Mouse (Mus musculus): ENCODE data around the gene Mbd5. TPM values are rescaled to one million over a fixed set of nuclear protein-coding genes. Genes with fewer than 3 reads are reported as not detected.

The Mbd5 gene
- polyA plus RNA-seq, 1 experiment from 2014 or later, result 43.1 TPM

DNA sequence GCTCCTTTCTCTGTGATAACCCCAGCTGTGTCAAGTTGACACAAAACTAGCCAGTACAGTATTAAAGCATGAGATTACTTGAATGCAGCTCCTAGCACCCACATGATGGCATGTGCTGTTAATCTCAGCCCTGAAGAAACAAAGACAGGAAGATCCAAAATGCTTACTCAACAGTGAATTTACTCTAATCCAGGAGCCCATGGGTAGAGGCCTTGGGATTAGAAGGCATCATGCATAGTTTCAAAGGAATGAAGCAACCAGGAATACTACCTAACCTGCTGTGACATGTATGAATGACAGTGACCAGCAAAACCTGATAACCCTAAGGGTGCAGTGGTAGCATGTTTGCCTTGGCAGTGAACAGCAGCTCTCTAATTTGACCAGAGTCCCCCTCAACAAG lies 159.6 kb downstream of the Mbd5 start:
- Histone ChIP-seq H3K27ac (ENCODE audit: low read depth, low read length) (no peak overlapping the region), H3K4me2 (replicated peaks; ENCODE audit: low read depth, low read length) (no peak overlapping the region), H3K4me1 (replicated peaks; ENCODE audit: control insufficient read depth, insufficient read depth, low read length) (no peaks in the 10 kb centered on the region), H3K9me3 (ENCODE audit: control insufficient read depth, low read length) (no peaks in the 10 kb centered on the region), H3K27me3 (ENCODE audit: control insufficient read depth, insufficient read depth, low read length) (no peaks in the 10 kb centered on the region), H3K4me3 (ENCODE audit: low read depth, low read length) (no peak overlapping the region), H3K36me3 (ENCODE audit: control insufficient read depth, insufficient read depth, low read length) (no peaks in the 10 kb centered on the region), H3K9ac (ENCODE audit: low read depth, low read length) (no peak overlapping the region)
- ATAC-seq (ENCODE audit: low FRiP score), result no peak
- no peak for DNase-seq (ENCODE audit: low spot score)

DNA sequence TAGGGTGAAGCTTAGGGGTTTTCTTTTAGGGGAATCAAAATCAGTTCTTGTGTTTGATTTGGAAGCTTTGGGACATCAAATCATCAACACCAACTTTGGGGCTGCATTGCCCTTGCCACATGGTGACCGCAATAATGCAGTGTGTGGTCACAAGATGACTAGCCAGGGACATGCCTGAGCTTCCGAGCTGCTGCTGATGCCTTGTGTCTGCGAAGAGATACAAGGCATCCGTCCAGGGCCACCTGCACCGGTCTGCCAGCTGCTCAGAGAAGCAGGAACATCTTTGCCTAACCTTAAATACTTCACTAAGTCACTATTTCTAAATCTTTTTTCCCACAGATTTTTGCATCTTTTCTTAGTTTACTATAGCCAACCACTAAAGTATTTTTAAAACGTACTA lies 170.6 kb downstream of the Mbd5 start:
- Histone ChIP-seq H3K27ac (ENCODE audit: low read depth, low read length) (no peak overlapping the region), H3K27me3 (ENCODE audit: control insufficient read depth, insufficient read depth, low read length) (no peaks in the 10 kb centered on the region), H3K4me2 (replicated peaks; ENCODE audit: low read depth, low read length) (no peak overlapping the region), H3K4me1 (replicated peaks; ENCODE audit: control insufficient read depth, insufficient read depth, low read length) (no peaks in the 10 kb centered on the region), H3K9me3 (ENCODE audit: control insufficient read depth, low read length) (no peaks in the 10 kb centered on the region), H3K9ac (ENCODE audit: low read depth, low read length) (no peak overlapping the region), H3K4me3 (ENCODE audit: low read depth, low read length) (no peak overlapping the region), H3K36me3 (ENCODE audit: control insufficient read depth, insufficient read depth, low read length) (no peaks in the 10 kb centered on the region)
- DNase-seq (ENCODE audit: low spot score), result no peak
- ATAC-seq (ENCODE audit: low FRiP score), result no peak
- 95% methylated on average over 6 of the region's 6 CpGs for whole genome bisulfite sequencing

DNA sequence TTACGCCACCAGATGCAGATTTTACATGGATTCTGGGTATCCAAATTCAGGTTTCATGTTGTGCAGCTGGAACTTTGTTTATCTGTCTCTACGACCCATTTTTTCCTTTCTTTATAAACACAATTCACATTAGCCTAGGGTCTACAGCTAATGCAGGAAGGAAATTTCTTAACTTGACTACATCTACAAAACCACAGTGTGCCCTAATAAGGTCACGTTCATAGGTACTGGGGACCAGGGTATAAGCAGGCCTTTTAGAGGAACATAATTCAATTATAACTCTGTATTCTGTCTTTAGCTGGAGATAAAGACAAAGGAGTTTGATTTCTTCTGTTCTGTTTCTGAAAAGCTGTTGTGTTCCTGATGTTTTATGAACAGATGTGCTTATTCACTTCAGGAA lies 172.3 kb downstream of the Mbd5 start:
- DNase-seq (ENCODE audit: low spot score) (no peak), ATAC-seq (ENCODE audit: low FRiP score) (no peak)
- Histone ChIP-seq H3K4me3 (ENCODE audit: low read depth, low read length) (no peak overlapping the region), H3K36me3 (ENCODE audit: control insufficient read depth, insufficient read depth, low read length) (no peaks in the 10 kb centered on the region), H3K4me2 (replicated peaks; ENCODE audit: low read depth, low read length) (no peak overlapping the region), H3K27ac (ENCODE audit: low read depth, low read length) (no peak overlapping the region), H3K9ac (ENCODE audit: low read depth, low read length) (no peak overlapping the region), H3K4me1 (replicated peaks; ENCODE audit: control insufficient read depth, insufficient read depth, low read length) (no peaks in the 10 kb centered on the region), H3K27me3 (ENCODE audit: control insufficient read depth, insufficient read depth, low read length) (no peaks in the 10 kb centered on the region), H3K9me3 (ENCODE audit: control insufficient read depth, low read length) (no peaks in the 10 kb centered on the region)
- WGBS, result 94% methylated on average over 3 of the region's 3 CpGs

DNA sequence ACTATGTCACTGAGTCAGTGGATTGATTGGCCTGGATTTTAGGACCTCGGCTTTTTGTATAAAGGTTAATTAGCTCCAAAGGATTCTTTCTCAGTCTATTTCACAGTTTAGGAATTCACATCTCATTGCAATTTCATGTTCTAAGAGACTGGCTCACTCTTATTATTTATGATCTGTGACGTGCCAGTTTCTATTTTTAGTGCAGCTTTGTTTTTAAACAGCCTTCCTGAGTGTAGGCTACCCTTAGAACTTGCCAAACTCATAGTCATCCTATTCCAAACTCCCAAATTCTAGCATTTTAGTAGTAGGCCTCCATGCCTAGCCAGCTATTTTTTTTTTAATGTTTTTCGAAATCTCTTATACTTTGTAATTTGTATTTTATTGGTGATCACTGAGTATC lies 192.9 kb downstream of the Mbd5 start:
- no peaks in the 10 kb centered on the region for H3K27me3 ChIP-seq (ENCODE audit: control insufficient read depth, insufficient read depth, low read length)
- no peak overlapping the region for H3K27ac ChIP-seq (ENCODE audit: low read depth, low read length)
- ATAC-seq (ENCODE audit: low FRiP score) (no peak), DNase-seq (ENCODE audit: low spot score) (no peak)
- H3K9ac ChIP-seq (ENCODE audit: low read depth, low read length), result no peak overlapping the region
- no peak overlapping the region for H3K4me2 ChIP-seq (replicated peaks; ENCODE audit: low read depth, low read length)
- no peaks in the 10 kb centered on the region for H3K9me3 ChIP-seq (ENCODE audit: control insufficient read depth, low read length)
- WGBS, result 95% methylated on average over 3 of the region's 3 CpGs
- H3K36me3 ChIP-seq (ENCODE audit: control insufficient read depth, insufficient read depth, low read length), result no peaks in the 10 kb centered on the region
- H3K4me3 ChIP-seq (ENCODE audit: low read depth, low read length), result no peak overlapping the region
- no peaks in the 10 kb centered on the region for H3K4me1 ChIP-seq (replicated peaks; ENCODE audit: control insufficient read depth, insufficient read depth, low read length)

DNA sequence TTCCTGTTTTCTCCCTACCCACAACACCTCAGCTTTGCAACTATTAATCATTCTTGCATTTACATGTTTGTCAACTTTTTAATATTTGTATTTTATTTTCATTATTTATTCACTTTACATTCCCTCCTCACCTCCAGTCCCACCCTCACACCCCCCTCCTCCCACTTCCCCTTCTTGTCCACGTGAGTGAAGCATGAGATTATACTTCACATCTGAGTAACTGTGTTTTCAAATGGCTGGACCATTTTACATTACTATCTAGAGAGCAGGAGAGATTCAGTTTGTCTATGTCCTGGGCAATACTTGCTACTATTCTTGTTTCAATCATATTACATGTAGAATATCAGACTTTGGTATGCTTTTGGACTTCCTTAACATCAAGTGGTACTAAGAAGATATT lies 204.3 kb downstream of the Mbd5 start:
- 84% methylated on average over 1 of the region's 1 CpGs for WGBS

DNA sequence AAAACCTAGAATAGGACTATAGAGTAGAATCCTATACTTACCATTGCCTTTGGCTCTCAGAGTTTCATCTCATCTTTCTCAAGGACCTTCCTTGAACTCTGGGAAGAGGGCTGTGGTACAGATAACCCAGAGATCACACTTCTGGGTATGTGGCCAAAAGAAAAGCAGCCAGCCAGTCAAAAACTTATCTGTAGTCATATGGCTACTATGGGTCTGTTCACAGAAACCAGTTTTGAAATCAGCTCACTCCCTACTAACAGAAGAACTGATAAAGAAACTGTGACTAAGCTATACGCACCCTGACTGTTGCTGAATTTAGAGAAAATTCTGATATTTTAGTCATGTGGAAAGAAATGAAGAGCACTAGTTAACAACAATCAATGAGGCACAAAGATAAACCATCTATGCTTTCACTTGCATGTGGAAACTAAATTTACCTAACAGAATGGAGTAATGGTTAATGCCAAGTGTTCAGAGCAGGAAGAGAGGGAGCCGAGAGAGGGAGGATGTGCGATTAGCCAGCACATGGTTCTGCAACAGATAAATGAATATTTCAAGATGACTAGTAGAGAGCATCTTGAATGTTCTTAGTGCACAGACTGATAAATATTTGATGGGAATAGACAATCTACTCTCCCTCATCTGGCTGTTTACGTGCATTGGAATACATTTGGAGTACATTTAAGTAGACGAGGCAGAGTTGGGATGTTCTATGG lies 211.1 kb downstream of the Mbd5 start:
- ATAC-seq (ENCODE audit: low FRiP score) (no peak), DNase-seq (ENCODE audit: low spot score) (no peak)
- H3K27me3 ChIP-seq (ENCODE audit: control insufficient read depth, insufficient read depth, low read length), result no peaks in the 10 kb centered on the region
- H3K27ac ChIP-seq (ENCODE audit: low read depth, low read length), result no peak overlapping the region
- 92% methylated on average over 5 of the region's 5 CpGs for WGBS
- no peak overlapping the region for H3K4me3 ChIP-seq (ENCODE audit: low read depth, low read length)
- no peaks in the 10 kb centered on the region for H3K36me3 ChIP-seq (ENCODE audit: control insufficient read depth, insufficient read depth, low read length)
- no peak overlapping the region for H3K9ac ChIP-seq (ENCODE audit: low read depth, low read length)
- H3K4me1 ChIP-seq (replicated peaks; ENCODE audit: control insufficient read depth, insufficient read depth, low read length), result no peaks in the 10 kb centered on the region
- H3K4me2 ChIP-seq (replicated peaks; ENCODE audit: low read depth, low read length), result no peak overlapping the region
- H3K9me3 ChIP-seq (ENCODE audit: control insufficient read depth, low read length), result no peaks in the 10 kb centered on the region

More for the DNA sequence above, 204.3 kb downstream of the Mbd5 start:
- H3K4me2 ChIP-seq (replicated peaks; ENCODE audit: low read depth, low read length), result no peak overlapping the region
- no peak for ATAC-seq (ENCODE audit: low FRiP score)
- no peaks in the 10 kb centered on the region for H3K4me1 ChIP-seq (replicated peaks; ENCODE audit: control insufficient read depth, insufficient read depth, low read length)
- no peak for DNase-seq (ENCODE audit: low spot score)
- no peak overlapping the region for H3K9ac ChIP-seq (ENCODE audit: low read depth, low read length)
- H3K9me3 ChIP-seq (ENCODE audit: control insufficient read depth, low read length), result no peaks in the 10 kb centered on the region
- no peak overlapping the region for H3K27ac ChIP-seq (ENCODE audit: low read depth, low read length)
- H3K4me3 ChIP-seq (ENCODE audit: low read depth, low read length), result no peak overlapping the region
- no peaks in the 10 kb centered on the region for H3K27me3 ChIP-seq (ENCODE audit: control insufficient read depth, insufficient read depth, low read length)
- no peaks in the 10 kb centered on the region for H3K36me3 ChIP-seq (ENCODE audit: control insufficient read depth, insufficient read depth, low read length)

DNA sequence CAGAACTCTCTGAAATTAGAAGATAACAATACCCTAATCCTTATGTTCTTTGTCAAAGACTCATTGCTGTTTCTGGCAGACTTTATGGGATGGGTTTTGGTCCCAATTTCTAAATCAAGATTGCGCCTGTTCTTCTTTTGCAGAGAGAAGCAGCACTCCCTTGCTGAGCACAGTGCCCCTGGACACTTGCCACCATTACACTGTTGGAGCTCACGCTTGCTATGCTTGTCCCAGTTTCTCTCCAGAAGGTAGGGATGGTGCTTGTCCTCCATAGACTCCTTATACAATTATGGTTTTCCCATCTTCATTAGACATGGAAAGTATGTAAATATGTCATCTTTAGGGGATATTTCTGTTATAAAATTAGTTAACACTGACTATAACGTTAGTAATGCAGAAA lies 220.5 kb downstream of the Mbd5 start:
- ATAC-seq (ENCODE audit: low FRiP score), result no peak
- Histone ChIP-seq H3K9ac (ENCODE audit: low read depth, low read length) (no peak overlapping the region), H3K27ac (ENCODE audit: low read depth, low read length) (no peak overlapping the region), H3K4me3 (ENCODE audit: low read depth, low read length) (no peak overlapping the region), H3K27me3 (ENCODE audit: control insufficient read depth, insufficient read depth, low read length) (no peaks in the 10 kb centered on the region), H3K9me3 (ENCODE audit: control insufficient read depth, low read length) (no peaks in the 10 kb centered on the region), H3K4me2 (replicated peaks; ENCODE audit: low read depth, low read length) (no peak overlapping the region), H3K36me3 (ENCODE audit: control insufficient read depth, insufficient read depth, low read length) (no peaks in the 10 kb centered on the region), H3K4me1 (replicated peaks; ENCODE audit: control insufficient read depth, insufficient read depth, low read length) (no peaks in the 10 kb centered on the region)
- 96% methylated on average over 3 of the region's 3 CpGs for WGBS
- no peak for DNase-seq (ENCODE audit: low spot score)

DNA sequence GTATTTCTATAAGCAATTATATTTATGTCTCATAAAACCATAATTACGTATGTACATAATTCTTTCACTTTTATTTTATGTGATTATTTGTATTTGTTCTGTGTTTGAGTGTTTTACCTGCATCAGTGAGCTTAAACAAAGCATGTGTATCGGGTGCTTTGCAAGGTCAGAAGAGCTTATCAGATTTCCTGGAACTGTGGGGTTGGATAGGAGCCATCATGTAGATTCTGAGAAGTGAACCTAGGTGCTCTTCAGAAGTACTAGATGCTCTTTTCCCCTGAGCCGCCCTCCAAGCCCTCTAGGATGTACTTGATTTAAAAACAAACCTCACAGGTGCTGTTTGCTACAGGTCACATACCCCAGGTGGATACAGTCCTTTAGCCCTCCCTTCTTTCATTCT lies 227.7 kb downstream of the Mbd5 start:
- DNase-seq (ENCODE audit: low spot score) (no peak), ATAC-seq (ENCODE audit: low FRiP score) (no peak)
- Histone ChIP-seq H3K9me3 (ENCODE audit: control insufficient read depth, low read length) (no peaks in the 10 kb centered on the region), H3K4me2 (replicated peaks; ENCODE audit: low read depth, low read length) (no peak overlapping the region), H3K27me3 (ENCODE audit: control insufficient read depth, insufficient read depth, low read length) (no peaks in the 10 kb centered on the region), H3K27ac (ENCODE audit: low read depth, low read length) (no peak overlapping the region), H3K9ac (ENCODE audit: low read depth, low read length) (no peak overlapping the region), H3K4me1 (replicated peaks; ENCODE audit: control insufficient read depth, insufficient read depth, low read length) (no peaks in the 10 kb centered on the region), H3K4me3 (ENCODE audit: low read depth, low read length) (no peak overlapping the region), H3K36me3 (ENCODE audit: control insufficient read depth, insufficient read depth, low read length) (no peaks in the 10 kb centered on the region)
- 83% methylated on average over 3 of the region's 3 CpGs for WGBS

DNA sequence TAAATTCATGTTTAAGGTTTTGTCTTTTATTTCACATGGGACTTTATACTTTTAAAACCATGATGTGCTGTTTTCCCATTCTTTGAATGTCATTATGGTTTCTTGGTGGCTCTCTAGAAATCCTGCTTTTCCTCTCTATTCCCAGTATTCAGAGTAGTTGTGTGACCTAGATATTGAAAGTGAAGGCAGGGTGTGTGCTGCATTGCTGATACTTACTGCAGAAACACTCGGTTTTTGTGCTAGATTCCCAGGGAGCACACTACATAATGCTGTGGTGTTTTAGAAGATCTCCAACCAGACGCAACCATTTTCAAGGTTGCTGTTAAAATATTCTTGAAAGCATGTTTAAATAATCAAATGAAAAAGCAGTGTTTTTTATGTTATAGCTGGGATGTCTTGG lies 241.7 kb downstream of the Mbd5 start:
- no peak for DNase-seq (ENCODE audit: low spot score)
- H3K27ac ChIP-seq (ENCODE audit: low read depth, low read length), result no peak overlapping the region
- 84% methylated on average over 2 of the region's 2 CpGs for WGBS

More for the DNA sequence above, 241.7 kb downstream of the Mbd5 start:
- no peak overlapping the region for H3K9ac ChIP-seq (ENCODE audit: low read depth, low read length)
- no peak overlapping the region for H3K4me2 ChIP-seq (replicated peaks; ENCODE audit: low read depth, low read length)
- no peaks in the 10 kb centered on the region for H3K27me3 ChIP-seq (ENCODE audit: control insufficient read depth, insufficient read depth, low read length)
- H3K4me3 ChIP-seq (ENCODE audit: low read depth, low read length), result no peak overlapping the region
- H3K4me1 ChIP-seq (replicated peaks; ENCODE audit: control insufficient read depth, insufficient read depth, low read length), result no peaks in the 10 kb centered on the region
- ATAC-seq (ENCODE audit: low FRiP score), result no peak
- no peaks in the 10 kb centered on the region for H3K9me3 ChIP-seq (ENCODE audit: control insufficient read depth, low read length)
- H3K36me3 ChIP-seq (ENCODE audit: control insufficient read depth, insufficient read depth, low read length), result no peaks in the 10 kb centered on the region
